Mouse (Mus musculus) CH12.LX (cell line): ENCODE results near the gene E130114P18Rik. TPM values are rescaled to one million over a fixed set of nuclear protein-coding genes. Genes with fewer than 3 reads are reported as not detected.

Source experiments
- DNase-seq: peaks from one replicate; pipeline ENCODE4 v3.0.0-alpha.2; 2013; ENCODE audit errors: extremely low read depth
- H3K27ac ChIP-seq: 2 replicates; pipeline ENCODE4 v1.5.1; 2012; ENCODE audit warnings: low read depth, mild to moderate bottlenecking, control low read depth, moderate library complexity; ENCODE audit not compliant: insufficient read depth
- H3K27me3 ChIP-seq: replicated peaks from 2 replicates; pipeline ENCODE3; 2012; ENCODE audit warnings: inconsistent platforms
- H3K36me3 ChIP-seq, 2 experiments: replicated peaks in 1 of 2; 2 replicates each; pipeline versions ENCODE3 to v1.6.1; 2012; ENCODE audit warnings: inconsistent platforms in 1 of 2, low read length in 1 of 2, mild to moderate bottlenecking in 1 of 2, mixed read lengths in 1 of 2, moderate library complexity in 1 of 2; ENCODE audit not compliant: control insufficient read depth in 1 of 2, insufficient read depth in 1 of 2
- H3K4me1 ChIP-seq, 2 experiments: 2 replicates each; pipeline ENCODE4 v1.6.1; 2012; ENCODE audit warnings: inconsistent platforms in 1 of 2, moderate library complexity in 1 of 2; ENCODE audit not compliant: insufficient read depth in 2 of 2, control insufficient read depth in 1 of 2
- H3K4me2 ChIP-seq: 2 replicates; pipeline ENCODE4 v1.6.1; 2012; ENCODE audit warnings: low read depth, mild to moderate bottlenecking, control low read depth; ENCODE audit not compliant: poor library complexity, insufficient read depth, severe bottlenecking
- H3K4me3 ChIP-seq, 3 experiments: fragments of 150-350 bp in 1 of 3; sonication (generic) in 1 of 3; replicated peaks in 1 of 3; 2 replicates each; pipeline versions ENCODE3 to v1.5.1; 2011 to 2012; ENCODE audit warnings: low read depth in 2 of 3, low read length in 2 of 3, mild to moderate bottlenecking in 2 of 3, moderate library complexity in 2 of 3, control low read depth in 1 of 3, improper control_type of control experiment in 1 of 3, inconsistent platforms in 1 of 3, mixed read lengths in 1 of 3; ENCODE audit not compliant: poor library complexity in 1 of 3
- H3K79me2 ChIP-seq: replicated peaks from 2 replicates; pipeline ENCODE4 v1.6.1; 2012; ENCODE audit warnings: mild to moderate bottlenecking, moderate library complexity; ENCODE audit not compliant: control insufficient read depth, poor library complexity, insufficient read depth, severe bottlenecking; ENCODE audit errors: extremely low read depth
- H3K9ac ChIP-seq: 2 replicates; pipeline ENCODE4 v1.6.1; 2012; ENCODE audit warnings: low read depth, mild to moderate bottlenecking, control low read depth, moderate library complexity; ENCODE audit not compliant: insufficient read depth
- H3K9me3 ChIP-seq: replicated peaks from 2 replicates; pipeline ENCODE3; 2012; ENCODE audit warnings: low read length, inconsistent platforms, mixed read lengths
- BHLHE40 ChIP-seq: IDR thresholded peaks from 2 replicates; pipeline ENCODE4 v1.6.1; 2011; ENCODE audit warnings: mild to moderate bottlenecking, low read depth, low read length, improper control_type of control experiment
- CHD1 ChIP-seq: IDR thresholded peaks from 2 replicates; pipeline ENCODE4 v1.6.1; 2012; ENCODE audit warnings: low read depth, low read length, improper control_type of control experiment, inconsistent platforms
- E2F4 ChIP-seq: IDR thresholded peaks from 2 replicates; pipeline ENCODE4 v1.6.1; 2011; ENCODE audit warnings: low read depth, low read length, improper control_type of control experiment; ENCODE audit not compliant: insufficient replicate concordance
- EP300 ChIP-seq: IDR thresholded peaks from 2 replicates; pipeline ENCODE4 v1.6.1; 2011; ENCODE audit warnings: low read length, improper control_type of control experiment
- HCFC1 ChIP-seq: IDR thresholded peaks from 2 replicates; pipeline ENCODE4 v1.6.1; 2012; ENCODE audit warnings: low read depth, mild to moderate bottlenecking, inconsistent platforms, low read length, improper control_type of control experiment
- JUND ChIP-seq: conservative IDR thresholded peaks from 2 replicates; pipeline ENCODE4 v1.6.1; 2011; ENCODE audit warnings: low read depth, low read length, improper control_type of control experiment
- KAT2A ChIP-seq: IDR thresholded peaks from 2 replicates; pipeline ENCODE4 v1.6.1; 2012; ENCODE audit warnings: low read length, improper control_type of control experiment, inconsistent platforms; ENCODE audit not compliant: insufficient replicate concordance
- MAFK ChIP-seq: IDR thresholded peaks from 2 replicates; pipeline ENCODE4 v1.6.1; 2011; ENCODE audit warnings: low read length, improper control_type of control experiment; ENCODE audit not compliant: insufficient replicate concordance
- MAZ ChIP-seq: IDR thresholded peaks from 2 replicates; pipeline ENCODE4 v1.6.1; 2012; ENCODE audit warnings: low read depth, mild to moderate bottlenecking, inconsistent platforms, low read length, improper control_type of control experiment, moderate library complexity
- MXI1 ChIP-seq: IDR thresholded peaks from 2 replicates; pipeline ENCODE4 v1.6.1; 2011; ENCODE audit warnings: mild to moderate bottlenecking, low read depth, low read length, improper control_type of control experiment
- MYC ChIP-seq: IDR thresholded peaks from 2 replicates; pipeline ENCODE4 v1.6.1; 2011; ENCODE audit warnings: low read depth, mild to moderate bottlenecking, improper control_type of control experiment, low read length
- POLR2A ChIP-seq: IDR thresholded peaks from 2 replicates; pipeline ENCODE4 v1.6.1; 2011; ENCODE audit warnings: low read depth, mild to moderate bottlenecking, improper control_type of control experiment, low read length
- RCOR1 ChIP-seq: conservative IDR thresholded peaks from 2 replicates; pipeline ENCODE4 v1.6.1; 2012; ENCODE audit warnings: low read depth, mild to moderate bottlenecking, inconsistent platforms, low read length, improper control_type of control experiment
- USF1 ChIP-seq: IDR thresholded peaks from 2 replicates; pipeline ENCODE4 v1.6.1; 2014; ENCODE audit warnings: low read depth, mild to moderate bottlenecking, inconsistent platforms, low read length, improper control_type of control experiment
- USF2 ChIP-seq: conservative IDR thresholded peaks from 2 replicates; pipeline ENCODE4 v1.6.1; 2011; ENCODE audit warnings: low read depth, low read length, improper control_type of control experiment
- ZKSCAN1 ChIP-seq: IDR thresholded peaks from 2 replicates; pipeline ENCODE4 v1.6.1; 2012; ENCODE audit warnings: low read depth, inconsistent platforms, low read length, improper control_type of control experiment, borderline replicate concordance
- ZMIZ1 ChIP-seq: IDR thresholded peaks from 2 replicates; pipeline ENCODE4 v1.6.1; 2012; ENCODE audit warnings: low read depth, mild to moderate bottlenecking, inconsistent platforms, low read length, improper control_type of control experiment
- dilution Hi-C: fragments of 300-500 bp; cut with MboI; formaldehyde crosslinking; loops from 2 replicates; pipeline ENCODE4 v1.14.3; 2020; ENCODE audit warnings: low sequenced_read_pairs; ENCODE audit not compliant: extremely low pct_unique_long_range_greater_than_20kb, extremely low pct_ligation_motif_present
- in situ Hi-C: fragments of 300-500 bp; cut with MboI; formaldehyde crosslinking; loops from 3 replicates; pipeline ENCODE4 v1.14.3; 2019; ENCODE audit warnings: low sequenced_read_pairs, low pct_ligation_motif_present, low pct_unique_long_range_greater_than_20kb, mixed read lengths
- polyA plus RNA-seq: library from polyadenylated mRNA; unstranded; fragments of >175 nt; gene quantifications from 2 replicates; pipeline ENCODE4 v1.2.1, GENCODE M21; 2012; ENCODE audit warnings: low read depth; ENCODE audit not compliant: insufficient read length
- total RNA-seq, 2 experiments: library from RNA; depleted of rRNA; stranded (reverse); fragments of 300-350 nt in 1 of 2; fragments of >200 nt in 1 of 2; gene quantifications; 2 replicates each; pipeline ENCODE4 v1.2.3; 2012 to 2014

The E130114P18Rik gene
- total and polyA plus RNA-seq, 3 experiments, result not detected

DNA sequence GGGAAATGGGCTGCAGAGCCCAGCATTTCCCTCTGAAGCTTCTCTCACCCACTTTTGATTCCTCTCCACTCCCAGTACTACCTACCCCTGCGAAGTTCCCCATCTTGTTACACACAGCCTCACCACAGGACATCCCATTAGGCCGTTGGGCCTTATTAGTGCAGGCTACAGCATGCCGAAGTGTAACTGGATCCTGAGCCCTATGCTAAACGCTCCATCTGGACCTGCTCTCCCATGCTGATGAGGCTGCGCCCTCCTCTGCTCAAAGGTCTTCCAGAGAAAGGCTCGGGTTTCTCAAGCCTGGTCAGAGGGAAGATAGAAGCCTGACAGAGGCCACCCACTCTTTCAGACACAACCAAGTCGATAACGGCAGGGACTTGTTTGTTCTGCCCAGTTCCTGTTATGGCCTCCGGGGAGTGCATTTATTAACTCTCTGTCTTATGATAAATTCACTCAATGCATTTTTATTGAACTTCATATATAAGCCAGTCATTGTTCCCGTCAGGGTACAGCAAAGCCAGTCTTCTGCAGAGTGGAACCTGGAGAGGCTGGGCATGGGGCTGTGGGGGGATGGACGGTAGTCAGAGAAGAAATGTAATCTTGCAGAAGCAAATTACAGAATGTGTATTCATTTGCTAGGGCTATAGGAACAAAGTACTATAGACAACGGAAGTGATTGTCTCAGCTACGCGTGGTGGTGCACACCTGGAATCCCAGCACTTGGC, 148.8 kb downstream of the E130114P18Rik start:
- H3K27ac ChIP-seq, result no peak overlapping the region
- no peaks in the 10 kb centered on the region for H3K36me3 ChIP-seq
- no peak for DNase-seq
- H3K4me2 ChIP-seq, result no peak overlapping the region
- TF ChIP-seq JUND (no peak), HCFC1 (no peak), MXI1 (no peak), ZKSCAN1 (no peak), USF2 (no peak), MAFK (no peak), ZMIZ1 (no peak), RCOR1 (no peak), E2F4 (no peak), CHD1 (no peak), MYC (no peak)
- H3K9ac ChIP-seq, result no peak overlapping the region
- no peak overlapping the region for H3K4me3 ChIP-seq
- in situ Hi-C loops, result no loop called here
- H3K9me3 ChIP-seq, result peaks cover 89% of the 10 kb centered on the region
- no peaks in the 10 kb centered on the region for H3K27me3 ChIP-seq
- dilution Hi-C loops, result no loop called here
- H3K79me2 ChIP-seq, result no peaks in the 10 kb centered on the region
- no peaks in the 10 kb centered on the region for H3K4me1 ChIP-seq

GRCm38 (mm10) chr4:97626002-97626720, 151.7 kb downstream of the E130114P18Rik start:
- TF ChIP-seq KAT2A (no peak), POLR2A (no peak), EP300 (no peak), MAZ (no peak), BHLHE40 (no peak), USF1 (no peak)
- Histone ChIP-seq H3K9ac (no peak overlapping the region), H3K4me3 (no peak overlapping the region), H3K36me3 (no peaks in the 10 kb centered on the region), H3K79me2 (no peaks in the 10 kb centered on the region), H3K4me2 (no peak overlapping the region), H3K9me3 (peaks cover 81% of the 10 kb centered on the region), H3K27me3 (no peaks in the 10 kb centered on the region), H3K27ac (no peak overlapping the region), H3K4me1 (no peaks in the 10 kb centered on the region)
- dilution Hi-C loops (no loop called here), in situ Hi-C loops (no loop called here)
- DNase-seq, result no peak
